Mouse (Mus musculus) hindlimb bud, embryonic 11.5 days (tissue): ENCODE data around the gene Haus6.
"Not testable (repeated sequence)": the region's sequence is repeated elsewhere in the genome, so short reads cannot be mapped to it uniquely, and the experiment has no call there.

Experiments
- DNase-seq: peaks from one replicate; pipeline ENCODE4 v3.0.0-alpha.2; 2012; ENCODE audit warnings: low read depth, low spot score; ENCODE audit errors: extremely low spot score

Haus6 gene

DNA sequence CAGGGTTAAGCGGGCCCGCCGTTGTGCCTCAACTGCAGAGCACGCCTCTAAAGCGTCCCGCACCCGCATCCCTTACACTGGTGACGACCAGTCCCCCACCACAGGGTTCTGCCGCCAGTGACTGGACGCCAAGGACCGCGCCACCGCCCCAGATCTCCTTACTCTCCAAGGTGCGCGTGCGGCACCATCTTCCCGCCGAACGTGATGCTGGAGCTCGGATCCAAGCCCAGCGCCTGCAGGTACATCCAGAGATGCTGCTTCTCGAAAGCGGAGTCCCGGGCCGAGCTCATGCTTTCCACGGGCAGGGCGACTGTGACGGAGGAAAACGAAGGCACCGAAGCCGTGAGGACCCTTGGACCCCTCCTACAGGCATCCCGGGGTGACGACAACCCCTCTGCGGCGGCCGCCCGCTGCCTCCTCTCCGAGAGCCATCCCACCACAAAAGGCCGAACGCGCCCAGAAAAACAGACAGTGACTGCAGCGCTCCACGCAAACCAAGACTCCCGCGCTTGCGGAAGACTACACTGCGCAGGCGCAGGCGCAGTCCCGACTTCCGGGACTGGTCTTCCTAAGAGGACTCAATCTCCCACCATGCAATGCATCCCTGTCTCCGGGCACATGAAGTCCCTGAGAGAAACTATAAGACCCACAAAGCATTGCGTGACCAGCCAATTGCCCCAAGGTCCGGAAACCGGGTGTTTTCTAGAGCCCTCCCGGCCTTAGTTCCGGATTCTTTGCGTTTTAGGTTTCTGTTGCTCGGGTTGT is at the start of gene Haus6:
Gene Haus6, minus strand, starts transcription at position 532 of the 765 bp plus-strand sequence.
- DNase-seq, result peak; percentile 95

DNA sequence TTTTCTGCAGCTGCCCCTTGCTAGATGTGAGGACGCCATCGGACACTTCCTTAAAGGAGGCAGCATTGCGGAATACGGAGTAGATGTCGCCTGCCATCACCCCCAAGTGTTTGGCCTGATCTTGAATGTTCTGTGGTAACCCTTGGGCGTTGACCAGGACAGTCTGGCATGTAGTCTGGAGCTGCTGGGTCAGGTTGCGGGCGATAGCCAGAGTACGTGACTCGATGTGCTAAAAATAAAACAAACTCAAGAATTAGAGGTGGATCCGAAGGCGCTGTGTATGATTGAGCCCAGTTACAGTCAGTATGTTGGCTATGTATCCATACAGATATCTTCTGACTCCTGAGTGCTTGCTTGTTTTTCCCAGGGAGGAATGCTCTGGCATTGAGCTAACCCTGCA is 45.3 kb upstream of the Haus6 start:
- no peak for DNase-seq

DNA sequence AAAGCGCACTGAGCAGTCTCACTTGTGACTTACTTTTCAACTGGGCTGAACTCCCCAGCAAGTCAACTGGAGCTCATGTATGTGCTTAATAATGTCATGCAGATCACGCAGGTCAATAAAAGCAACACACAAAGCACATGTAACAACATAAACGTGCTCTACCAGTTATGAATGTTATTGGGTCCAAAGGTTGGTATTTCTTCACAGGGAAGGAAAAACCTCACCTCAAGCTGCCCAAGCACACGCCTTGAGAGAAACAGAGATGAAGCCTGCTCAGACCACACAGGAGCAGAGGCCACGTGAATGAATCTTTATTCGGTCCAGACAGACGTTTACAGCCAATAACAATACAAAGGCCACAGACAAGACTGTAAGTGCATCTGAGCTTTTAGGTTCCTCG is 44.6 kb upstream of the Haus6 start:
- not testable (repeated sequence) for DNase-seq

DNA sequence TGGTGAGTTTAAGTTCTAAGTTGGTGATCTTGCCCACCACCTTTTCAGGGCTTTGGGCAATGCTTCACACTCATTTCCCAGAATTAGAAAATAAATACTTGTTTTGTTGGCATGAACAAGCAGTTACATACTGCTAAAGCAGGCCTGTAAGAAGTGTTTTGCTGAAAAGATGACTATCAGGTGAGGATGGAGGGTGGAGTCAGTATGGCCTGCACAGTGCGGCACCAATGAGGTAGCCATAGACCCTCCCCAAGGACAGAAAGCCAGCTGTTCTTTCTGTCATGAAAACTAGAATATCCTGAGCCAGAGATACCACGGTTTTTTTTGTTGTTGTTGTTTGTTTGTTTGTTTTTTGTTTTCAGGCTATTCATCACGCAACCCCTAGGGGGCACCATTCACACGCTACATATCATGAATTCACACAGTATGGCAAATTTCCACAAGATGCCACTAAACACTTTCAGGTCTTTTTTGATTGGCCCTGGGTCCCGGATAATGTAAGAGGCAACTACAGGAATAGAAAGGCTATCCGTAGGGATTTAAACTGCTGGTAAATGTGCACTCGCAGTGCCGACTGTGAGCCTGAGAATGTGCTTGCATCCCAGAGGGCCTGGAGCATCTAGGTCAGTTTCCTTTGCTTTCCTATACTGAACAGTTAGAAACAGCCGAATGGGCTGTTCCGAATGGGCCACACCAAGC is 40.0 kb upstream of the Haus6 start:
- DNase-seq, result no peak

DNA sequence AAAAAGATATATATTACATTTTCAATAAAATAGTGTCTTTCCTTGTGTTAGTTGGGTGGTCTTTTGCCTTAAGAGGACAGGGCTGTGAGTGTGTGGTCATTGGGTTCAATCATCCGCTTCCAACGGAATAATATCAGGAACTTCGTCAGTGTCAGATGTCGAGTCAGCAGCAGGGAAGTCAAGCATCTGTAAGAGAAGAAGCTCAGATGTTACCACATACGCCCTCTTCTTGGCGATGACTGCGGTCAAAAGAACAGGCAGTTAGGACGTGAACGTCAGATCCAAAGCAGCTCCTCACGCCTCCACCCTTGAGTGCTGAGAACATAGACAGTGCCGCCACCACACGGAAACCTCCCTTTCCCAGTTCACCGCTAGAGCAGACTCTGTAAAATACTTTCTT is 36.5 kb upstream of the Haus6 start:
- not testable (repeated sequence) for DNase-seq

DNA sequence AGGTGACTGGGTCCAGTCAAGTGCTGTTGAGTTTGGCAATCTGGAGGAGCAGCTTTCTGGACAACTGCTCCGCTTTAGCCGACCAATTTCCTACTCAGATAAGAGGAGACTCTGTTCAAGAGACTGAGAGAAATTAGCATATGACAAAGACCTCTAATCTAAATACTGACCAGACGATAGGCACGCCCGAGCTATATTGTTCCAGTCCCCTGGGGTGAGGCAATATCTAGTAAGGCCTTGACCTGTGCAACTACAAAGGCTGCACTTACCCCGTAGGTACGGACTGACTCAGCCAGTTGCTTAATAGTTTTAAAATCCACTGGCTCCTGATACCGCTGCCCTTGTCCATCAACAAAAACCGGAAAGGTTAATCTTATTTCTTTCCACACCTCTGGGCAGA is 25.7 kb upstream of the Haus6 start:
- not testable (repeated sequence) for DNase-seq

DNA sequence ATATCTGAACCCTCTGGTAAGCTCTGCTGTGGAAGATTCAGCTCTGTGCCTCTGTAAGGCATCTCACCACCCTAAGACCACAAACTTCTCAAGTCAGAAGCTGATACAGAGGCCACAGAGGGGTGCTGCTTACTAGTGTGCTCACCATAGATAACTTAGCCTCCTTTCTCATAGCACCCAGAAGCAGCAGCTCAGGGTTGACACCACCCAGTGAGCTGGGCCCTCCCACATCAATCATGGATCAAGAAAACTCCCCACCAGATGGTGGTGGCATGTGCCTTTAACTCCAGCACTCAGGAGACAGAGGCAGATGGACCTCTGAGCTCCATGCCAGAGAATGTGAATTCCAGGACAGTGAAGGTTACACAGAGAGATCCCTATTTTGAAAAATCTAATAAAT is 23.0 kb upstream of the Haus6 start:
- DNase-seq, result not testable (repeated sequence)

DNA sequence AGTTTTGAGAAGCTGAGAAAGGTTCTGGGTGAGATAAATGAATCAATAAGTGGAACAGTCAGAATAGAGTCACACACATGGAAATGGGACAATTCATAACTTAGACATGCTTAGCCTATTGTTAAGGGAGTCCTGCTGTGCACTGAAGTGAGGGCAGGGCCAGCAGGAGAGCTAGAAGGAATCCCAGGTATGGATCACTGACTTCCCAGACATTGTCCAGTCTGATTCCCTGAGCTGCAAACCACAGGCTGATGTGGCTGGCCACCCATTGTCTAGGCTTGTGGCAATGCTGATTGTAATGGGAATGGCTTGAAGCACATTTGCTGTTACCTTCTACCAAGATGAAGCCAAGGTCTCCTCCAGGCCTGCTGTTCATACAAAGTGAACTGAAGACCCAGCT is 22.5 kb upstream of the Haus6 start:
- not testable (repeated sequence) for DNase-seq

DNA sequence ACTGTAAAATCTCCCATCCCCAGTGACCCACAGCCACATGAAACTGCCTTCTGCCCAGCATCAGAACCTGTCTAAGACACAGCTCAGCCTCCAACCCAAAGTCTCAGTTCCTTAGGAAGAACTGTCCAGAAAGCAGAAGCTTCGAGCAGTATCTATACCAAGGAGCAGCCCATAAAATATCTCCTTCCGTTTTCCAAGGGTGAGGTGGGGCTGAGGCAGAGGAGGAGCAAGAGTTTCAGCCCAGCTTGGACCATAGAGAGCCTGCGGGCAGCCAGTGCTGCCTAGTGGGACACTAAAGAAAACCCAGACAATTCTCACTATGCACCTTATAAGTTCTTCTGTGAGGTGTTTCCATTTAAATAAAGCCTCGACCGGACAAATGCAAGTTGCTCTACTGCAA is 20.7 kb upstream of the Haus6 start:
- not testable (repeated sequence) for DNase-seq

DNA sequence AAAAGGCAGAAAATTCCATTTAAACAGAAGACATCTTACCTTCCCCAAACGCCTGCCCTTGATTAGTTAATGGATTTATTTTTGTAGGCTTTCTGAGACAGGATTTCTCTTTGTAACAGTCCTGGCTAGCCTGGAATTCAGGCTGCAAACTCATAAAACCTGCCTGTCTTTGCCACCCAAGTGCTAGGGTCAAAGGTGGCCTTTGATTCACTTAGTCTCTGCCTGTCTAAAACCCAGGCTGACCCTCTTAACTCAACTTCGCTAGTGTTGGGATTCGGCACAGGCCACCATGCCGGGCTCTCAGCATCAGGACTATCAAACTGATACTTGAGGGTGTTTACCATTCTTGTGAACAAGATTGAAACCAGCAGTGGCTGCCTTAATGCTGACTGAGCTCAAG is 20.0 kb upstream of the Haus6 start:
- DNase-seq, result peak; percentile 49

DNA sequence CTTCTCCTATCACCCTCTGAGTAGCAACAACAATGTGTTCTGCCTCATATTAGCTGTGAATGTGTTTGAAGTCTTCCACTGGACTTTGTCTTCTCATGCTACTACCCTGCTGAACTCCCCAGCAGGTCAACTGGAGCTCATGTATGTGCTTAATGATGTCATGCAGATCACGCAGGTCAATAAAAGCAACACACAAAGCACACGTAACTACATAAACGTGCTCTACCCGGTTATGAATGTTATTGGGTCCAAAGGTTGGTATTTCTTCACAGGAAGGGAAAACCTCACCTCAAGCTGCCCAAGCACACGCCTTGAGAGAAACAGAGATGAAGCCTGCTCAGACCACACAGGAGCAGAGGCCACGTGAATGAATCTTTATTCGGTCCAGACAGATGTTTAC is 14.6 kb upstream of the Haus6 start:
- DNase-seq, result not testable (repeated sequence)

DNA sequence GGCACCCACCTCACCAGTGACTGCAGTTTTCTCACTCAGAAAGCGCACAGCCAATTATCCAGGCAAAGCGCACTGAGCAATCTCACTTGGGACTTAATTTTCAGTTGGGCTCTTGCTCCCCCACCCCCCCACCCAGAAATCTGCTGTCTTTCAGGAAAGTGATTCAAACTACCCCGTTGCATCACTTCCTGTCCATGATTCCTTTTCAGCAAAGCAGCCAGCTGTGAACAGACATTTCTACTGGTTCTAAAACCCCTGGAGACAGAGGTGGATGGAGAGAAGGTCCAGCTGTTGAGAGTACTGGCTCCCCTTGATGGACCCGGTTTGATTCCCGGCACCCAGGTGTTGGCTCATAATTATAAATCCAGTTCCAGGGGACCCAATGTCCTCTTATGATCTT is 13.6 kb upstream of the Haus6 start:
- no peak for DNase-seq

DNA sequence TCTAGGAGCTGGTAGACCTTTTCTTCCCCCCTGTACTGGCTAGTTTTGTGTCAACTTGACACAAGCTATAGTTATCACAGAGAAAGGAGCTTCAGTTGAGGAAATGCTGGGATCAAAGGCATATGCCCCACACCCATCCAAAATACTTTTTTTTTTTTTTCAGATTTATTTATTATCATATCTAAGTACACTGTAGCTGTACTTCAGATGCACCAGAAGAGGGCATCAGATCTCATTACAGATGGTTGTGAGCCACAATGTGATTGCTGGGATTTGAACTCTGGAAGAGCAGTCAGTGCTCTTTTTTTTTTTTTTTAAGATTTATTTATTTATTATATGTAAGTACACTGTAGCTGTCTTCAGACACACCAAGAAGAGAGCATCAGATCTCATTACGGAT is 10.7 kb upstream of the Haus6 start:
- DNase-seq, result not testable (repeated sequence)

DNA sequence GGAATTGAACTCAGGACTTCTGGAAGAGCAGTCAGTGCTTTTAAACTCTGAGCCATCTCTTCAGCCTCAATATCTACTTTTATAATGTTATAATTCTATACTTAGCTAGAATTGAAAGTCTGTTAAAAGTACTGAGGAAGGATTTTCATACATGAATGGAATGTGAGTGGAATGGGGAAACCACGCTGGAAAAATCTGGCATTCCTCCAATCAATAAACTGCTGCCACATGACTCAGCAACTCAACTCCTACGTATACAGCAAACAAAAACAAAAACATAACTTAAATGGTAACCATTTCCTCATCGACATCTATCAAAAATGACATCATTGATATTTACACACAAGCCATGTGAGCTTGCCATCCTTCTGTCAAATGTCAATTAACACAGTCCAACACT is 10.3 kb upstream of the Haus6 start:
- DNase-seq, result no peak

DNA sequence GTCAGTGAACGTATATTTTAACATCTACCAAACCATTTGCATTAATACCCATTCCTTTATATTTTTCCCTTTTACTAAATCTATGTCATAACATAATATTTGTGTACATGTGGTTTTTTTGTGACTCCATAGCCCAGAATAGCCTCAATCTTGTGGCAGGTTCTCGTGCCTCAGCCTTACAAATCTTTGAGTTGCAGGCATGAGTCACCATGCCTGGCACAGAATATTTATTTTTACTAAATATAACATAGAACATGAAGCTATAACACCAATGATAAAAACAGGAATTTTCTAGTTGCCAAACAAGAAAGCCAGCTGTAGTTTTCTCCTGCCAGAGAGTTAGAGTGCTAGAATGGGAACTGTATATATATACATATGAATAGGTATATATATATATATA is 8.7 kb upstream of the Haus6 start:
- DNase-seq, result no peak

DNA sequence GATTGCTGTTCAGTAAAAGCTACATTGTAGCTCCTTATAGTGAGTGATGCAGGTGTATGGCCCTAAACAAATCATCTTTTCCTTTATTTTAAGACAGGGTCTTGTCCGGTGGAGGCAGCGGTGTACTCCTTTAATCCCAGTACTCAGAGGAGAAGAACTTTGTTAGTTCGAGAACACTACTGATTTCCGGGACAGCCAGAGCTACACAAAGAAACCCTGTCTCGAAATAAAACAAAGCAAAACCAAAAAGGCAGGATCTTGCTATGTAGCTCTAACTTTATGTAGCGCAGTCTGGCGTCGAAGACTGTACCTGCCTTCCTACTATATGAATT is 400 bp upstream of the Haus6 start:
- DNase-seq, result no peak

DNA sequence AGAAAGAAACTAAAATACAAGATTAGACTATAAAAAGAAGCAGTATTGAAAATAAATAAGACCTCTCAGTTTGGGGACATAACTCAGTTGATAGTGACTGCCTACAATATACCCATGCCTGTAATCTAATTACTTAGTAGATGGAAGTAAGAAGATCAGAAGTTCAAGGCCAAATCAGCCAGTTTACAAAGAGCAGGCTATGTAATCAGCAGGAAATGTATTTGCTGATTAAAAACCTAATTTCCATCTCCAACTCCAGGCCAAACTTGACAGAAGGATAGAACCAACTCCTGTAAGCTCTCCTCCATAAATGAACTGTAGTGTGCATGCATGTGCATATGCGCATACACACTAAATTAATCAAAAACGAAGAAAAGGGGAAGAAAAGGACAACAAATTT is 20.6 kb downstream of the Haus6 start:
- no peak for DNase-seq

DNA sequence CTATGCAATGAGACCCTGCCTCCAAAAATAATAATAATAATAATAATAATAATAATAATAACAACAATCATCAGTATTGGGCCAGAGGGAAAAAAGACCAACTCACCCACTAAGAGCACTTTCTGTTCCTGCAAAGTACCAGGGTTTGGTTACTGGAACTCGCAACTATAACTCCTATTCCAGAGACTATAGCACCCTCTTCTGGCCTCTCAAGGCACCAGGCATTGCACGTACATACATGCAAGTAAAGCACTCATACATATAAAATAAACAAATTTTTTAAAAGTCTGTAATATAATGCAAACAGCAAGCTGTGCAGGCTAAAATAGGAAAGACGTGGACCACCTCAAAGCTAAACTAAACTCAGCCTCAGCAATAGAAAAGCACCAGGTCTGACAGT is 23.6 kb downstream of the Haus6 start:
- no peak for DNase-seq

DNA sequence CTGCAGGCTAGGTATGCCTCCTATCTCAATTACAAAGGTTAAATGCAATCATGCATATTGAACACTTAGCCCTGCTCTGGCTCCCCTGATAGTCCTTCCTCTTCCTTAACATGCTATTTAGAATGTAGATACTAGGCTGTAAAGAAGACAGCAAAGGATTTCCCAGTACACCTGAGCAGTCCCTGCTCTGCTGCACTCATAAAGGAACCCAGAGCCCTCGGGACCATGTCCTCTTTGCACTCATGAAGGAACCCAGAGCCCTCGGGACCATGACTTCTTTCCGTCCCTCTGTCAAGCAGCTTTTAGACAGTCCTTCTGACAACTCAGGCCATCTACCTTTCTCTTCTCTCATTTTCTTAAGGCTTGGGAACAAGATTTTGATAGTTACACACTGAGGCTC is 31.3 kb downstream of the Haus6 start:
- DNase-seq, result no peak

DNA sequence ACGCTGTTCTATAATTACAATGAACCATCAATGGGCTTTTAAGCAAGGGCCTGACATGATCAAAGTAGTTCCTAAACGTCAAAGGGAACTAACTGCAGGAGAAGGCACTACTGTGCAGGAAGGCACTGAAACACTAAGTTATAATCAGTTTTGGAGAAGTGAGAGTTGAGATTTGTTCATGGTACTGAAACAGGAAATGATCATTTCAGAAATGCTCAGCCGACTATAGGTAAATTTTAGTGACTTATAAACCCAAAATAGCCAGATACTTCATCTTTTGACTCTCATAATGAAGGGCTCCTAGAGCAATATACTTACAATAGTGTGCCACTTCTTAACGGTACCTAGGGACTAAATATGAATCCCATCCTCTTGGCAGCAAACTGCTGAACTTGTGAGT is 31.8 kb downstream of the Haus6 start:
- no peak for DNase-seq

DNA sequence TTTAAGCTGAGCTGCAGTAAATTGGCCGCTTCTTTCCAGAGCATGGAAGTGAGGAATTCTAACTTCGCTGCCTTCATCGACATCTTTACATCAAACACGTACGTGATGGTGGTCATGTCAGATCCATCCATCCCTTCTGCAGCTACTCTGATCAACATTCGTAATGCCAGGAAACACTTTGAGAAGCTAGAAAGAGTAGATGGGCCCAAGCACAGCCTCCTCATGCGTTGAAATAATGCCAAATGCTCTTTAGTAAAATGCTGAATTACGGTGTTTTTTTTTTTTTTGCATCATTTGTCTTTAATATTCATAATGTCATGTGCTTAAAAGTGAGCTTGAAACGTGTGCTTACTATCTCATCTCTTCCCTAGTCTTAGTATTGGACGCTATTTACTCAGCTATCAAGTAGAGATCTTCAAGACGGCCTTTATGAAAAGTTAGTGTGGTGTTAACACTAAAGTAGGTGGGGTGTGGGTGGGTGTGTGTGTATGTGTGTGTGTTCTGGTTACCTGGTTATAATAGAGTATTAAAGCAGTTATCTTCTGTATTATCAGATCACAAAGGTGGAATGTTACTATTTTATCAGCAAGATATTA is 35.1 kb downstream of the Haus6 start:
- no peak for DNase-seq

DNA sequence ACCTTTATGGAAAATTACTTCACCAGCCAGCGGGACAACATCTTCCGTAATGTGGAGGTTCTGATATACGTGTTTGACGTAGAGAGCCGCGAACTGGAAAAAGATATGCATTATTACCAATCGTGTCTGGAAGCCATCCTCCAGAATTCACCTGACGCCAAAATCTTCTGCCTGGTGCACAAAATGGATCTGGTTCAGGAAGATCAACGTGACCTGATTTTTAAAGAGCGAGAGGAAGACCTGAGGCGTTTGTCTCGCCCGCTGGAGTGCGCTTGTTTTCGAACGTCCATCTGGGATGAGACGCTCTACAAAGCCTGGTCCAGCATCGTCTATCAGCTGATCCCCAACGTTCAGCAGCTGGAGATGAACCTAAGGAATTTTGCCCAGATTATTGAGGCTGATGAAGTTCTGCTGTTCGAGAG is 35.7 kb downstream of the Haus6 start:
- no peak for DNase-seq
